Mouse (Mus musculus) kidney, adult 2 months (tissue): ENCODE results near the gene Nradd. TPM values are rescaled to one million over a fixed set of nuclear protein-coding genes. Genes with fewer than 3 reads are reported as not detected.
A peak's percentile ranks its signal among the peaks of the same experiment; 100 is the strongest.

Experiments
- DNase-seq: peaks from one replicate; pipeline ENCODE4 v3.0.0; 2021
- H3K27ac ChIP-seq: fragments of 200-500 bp; 2 replicates; pipeline ENCODE4 v1.5.1; 2012; ENCODE audit warnings: low read depth, low read length, control low read depth, inconsistent platforms; ENCODE audit not compliant: insufficient read depth
- H3K27me3 ChIP-seq: fragments of 200-500 bp; replicated peaks from 2 replicates; pipeline ENCODE4 v1.6.1; 2012; ENCODE audit warnings: mild to moderate bottlenecking, moderate library complexity, low read length, inconsistent platforms; ENCODE audit not compliant: control insufficient read depth, insufficient read depth
- H3K36me3 ChIP-seq: fragments of 200-500 bp; 2 replicates; pipeline ENCODE4 v1.6.1; 2012; ENCODE audit warnings: mild to moderate bottlenecking, moderate library complexity, low read length, inconsistent platforms; ENCODE audit not compliant: control insufficient read depth, insufficient read depth
- H3K4me1 ChIP-seq: fragments of 200-500 bp; 2 replicates; pipeline ENCODE4 v1.6.1; 2011; ENCODE audit warnings: low read length; ENCODE audit not compliant: control insufficient read depth, insufficient read depth
- H3K4me3 ChIP-seq: fragments of 200-500 bp; 2 replicates; pipeline ENCODE4 v1.5.1; 2011; ENCODE audit warnings: mild to moderate bottlenecking, low read depth, low read length, control low read depth; ENCODE audit not compliant: insufficient read depth
- CTCF ChIP-seq: fragments of 200-500 bp; conservative IDR thresholded peaks from 2 replicates; pipeline ENCODE4 v1.5.1; 2011; ENCODE audit warnings: low read depth, mild to moderate bottlenecking, control low read depth, low read length, moderate library complexity, mixed read lengths; ENCODE audit not compliant: insufficient read depth, insufficient read length
- POLR2A ChIP-seq: fragments of 200-500 bp; IDR thresholded peaks from one replicate; pipeline ENCODE4 v1.6.1; 2011; ENCODE audit warnings: low read depth, low read length, control low read depth
- WGBS: fragments of 180-500 bp; shearing (Covaris S2); methylation state at CpG from one replicate; pipeline ENCODE4 v1.1.7; 2018; 5-methylcytosine and 5-hydroxymethylcytosine counted together
- polyA plus RNA-seq: library from polyadenylated mRNA; depleted of rRNA; stranded (reverse); fragments of >200 nt; gene quantifications from 2 replicates; pipeline ENCODE4 v1.2.3, GENCODE M21; 2012

Gene Nradd
- polyA plus RNA-seq, 1 experiment, result 4.3 TPM

DNA sequence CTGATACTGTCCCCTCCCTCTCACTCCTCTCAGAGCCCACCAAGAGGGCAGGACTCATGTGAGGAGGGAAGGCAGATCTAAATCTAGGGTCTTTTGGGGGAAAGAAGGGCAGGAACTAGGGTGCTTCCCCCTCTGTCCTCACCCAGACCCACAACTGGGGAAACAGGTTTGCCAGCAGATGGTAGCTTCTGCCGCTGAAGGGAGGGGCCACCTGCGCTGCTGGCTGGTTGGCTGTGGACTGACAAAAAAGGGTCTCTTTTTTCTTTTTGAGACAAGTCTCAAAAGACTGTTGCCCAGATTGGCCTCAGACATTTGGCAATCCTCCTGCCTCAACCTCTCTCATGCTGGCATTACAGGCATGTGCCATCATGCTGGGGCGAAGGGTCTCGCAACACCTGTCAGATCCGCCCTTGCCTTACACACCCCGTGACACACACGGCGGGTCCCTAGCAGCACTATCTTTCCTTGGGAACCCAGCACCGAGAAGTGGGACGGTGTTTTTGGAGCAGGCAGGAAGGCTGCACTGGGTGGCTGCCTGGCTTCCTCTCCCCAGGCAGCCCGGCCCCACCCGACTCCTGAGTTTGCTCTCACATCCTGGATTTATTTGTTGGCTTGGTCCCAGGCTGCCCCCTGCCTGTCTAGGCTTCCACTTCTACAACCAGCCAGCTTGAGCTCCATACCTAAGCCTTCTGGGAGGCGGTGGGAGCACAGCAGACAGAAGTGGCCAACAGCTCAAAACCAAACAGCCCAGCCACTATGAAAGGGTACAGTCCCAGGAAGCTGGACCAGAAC is 27.9 kb upstream of the Nradd start:
- WGBS, result 33% methylated on average over 13 of the region's 13 CpGs

DNA sequence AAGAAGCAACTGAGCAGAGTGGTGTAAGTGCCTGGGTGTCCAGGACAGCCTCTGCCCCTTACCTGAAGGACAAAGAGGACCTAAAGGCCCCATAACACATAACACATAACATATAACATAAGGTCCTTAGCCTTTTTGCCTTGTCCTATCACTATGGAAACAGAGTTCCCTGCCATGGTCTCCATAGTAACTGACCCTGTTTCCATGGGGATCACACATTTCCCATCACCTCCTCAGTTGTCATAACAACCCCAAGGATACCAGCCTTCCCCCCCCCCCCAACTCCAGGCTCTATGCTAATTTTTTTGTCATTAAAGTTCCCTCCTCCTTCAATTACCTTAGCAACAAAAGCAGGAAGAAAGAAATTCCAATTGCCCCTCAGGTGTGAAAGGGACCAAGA is 25.5 kb upstream of the Nradd start:
- H3K27me3 ChIP-seq, result no peaks in the 10 kb centered on the region
- no peak for DNase-seq
- H3K27ac ChIP-seq, result no peak overlapping the region
- no peak overlapping the region for H3K4me3 ChIP-seq
- TF ChIP-seq POLR2A (no peak), CTCF (no peak)
- peaks cover 28% of the 10 kb centered on the region for H3K4me1 ChIP-seq
- H3K36me3 ChIP-seq, result no peaks in the 10 kb centered on the region

More for the DNA sequence above, 27.9 kb upstream of the Nradd start:
- Histone ChIP-seq H3K27me3 (no peaks in the 10 kb centered on the region), H3K36me3 (no peaks in the 10 kb centered on the region), H3K27ac (peak overlapping the region; percentile 86), H3K4me3 (peak overlapping the region; percentile 72), H3K4me1 (peaks cover 34% of the 10 kb centered on the region)
- peak; percentile 79 for DNase-seq
- 0 out of 2 replicates have a peak, but pooled peaks have one; percentile 22 for TF ChIP-seq CTCF
- no peak for TF ChIP-seq POLR2A

DNA sequence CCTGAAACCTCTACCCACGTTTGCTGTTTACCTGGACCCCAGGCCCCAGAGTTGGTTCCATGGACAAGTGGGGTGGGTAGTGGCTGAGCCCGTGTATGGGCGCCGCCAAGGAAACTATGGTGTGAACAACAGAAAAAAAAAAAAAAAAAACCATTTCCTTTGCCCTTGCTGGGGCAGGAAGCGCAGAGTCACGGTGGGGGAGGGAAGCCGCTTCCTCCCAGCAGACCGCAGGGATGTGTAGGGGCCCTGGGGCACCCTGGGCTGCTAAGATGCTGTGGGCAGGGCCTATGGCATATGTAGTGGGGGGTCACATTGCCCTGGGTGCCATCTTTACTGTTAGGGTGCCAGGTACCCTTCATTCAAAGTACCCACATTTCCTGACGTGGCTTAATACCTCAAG is 21.0 kb upstream of the Nradd start:
- no peak overlapping the region for H3K27ac ChIP-seq
- H3K36me3 ChIP-seq, result no peaks in the 10 kb centered on the region; the same call in 1 of the 2 replicates
- no peak for DNase-seq
- H3K4me1 ChIP-seq, result peaks cover 10% of the 10 kb centered on the region
- no peak overlapping the region for H3K4me3 ChIP-seq
- 69% methylated on average over 9 of the region's 9 CpGs for WGBS
- TF ChIP-seq POLR2A (no peak), CTCF (no peak)
- H3K27me3 ChIP-seq, result no peaks in the 10 kb centered on the region

DNA sequence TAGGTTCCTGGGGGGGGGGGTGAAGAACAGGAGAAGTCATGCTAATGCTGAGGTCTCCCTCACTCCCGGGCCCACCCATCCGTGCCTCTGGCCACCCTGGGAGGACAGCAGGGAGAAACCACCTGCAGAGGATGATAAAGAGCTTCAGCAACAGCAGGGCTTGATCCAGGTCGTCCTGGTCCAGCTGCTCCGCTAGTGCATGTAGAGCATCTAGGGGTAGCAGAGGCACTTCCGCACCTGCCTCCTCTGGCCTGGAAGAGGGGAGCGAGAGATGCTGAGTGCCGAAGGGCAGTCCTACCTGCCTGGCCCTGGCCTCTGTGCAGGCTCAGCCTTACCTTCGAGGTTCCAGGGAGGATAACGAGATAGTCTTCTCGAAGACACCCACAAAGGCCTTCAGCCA is 20.0 kb upstream of the Nradd start:
- H3K4me1 ChIP-seq, result peaks cover 10% of the 10 kb centered on the region
- DNase-seq, result no peak
- WGBS, result 78% methylated on average over 10 of the region's 10 CpGs
- no peaks in the 10 kb centered on the region; the same call in 1 of the 2 replicates for H3K36me3 ChIP-seq
- H3K27me3 ChIP-seq, result no peaks in the 10 kb centered on the region
- TF ChIP-seq CTCF, result no peak
- TF ChIP-seq POLR2A, result no peak
- no peak overlapping the region for H3K4me3 ChIP-seq
- H3K27ac ChIP-seq, result no peak overlapping the region

DNA sequence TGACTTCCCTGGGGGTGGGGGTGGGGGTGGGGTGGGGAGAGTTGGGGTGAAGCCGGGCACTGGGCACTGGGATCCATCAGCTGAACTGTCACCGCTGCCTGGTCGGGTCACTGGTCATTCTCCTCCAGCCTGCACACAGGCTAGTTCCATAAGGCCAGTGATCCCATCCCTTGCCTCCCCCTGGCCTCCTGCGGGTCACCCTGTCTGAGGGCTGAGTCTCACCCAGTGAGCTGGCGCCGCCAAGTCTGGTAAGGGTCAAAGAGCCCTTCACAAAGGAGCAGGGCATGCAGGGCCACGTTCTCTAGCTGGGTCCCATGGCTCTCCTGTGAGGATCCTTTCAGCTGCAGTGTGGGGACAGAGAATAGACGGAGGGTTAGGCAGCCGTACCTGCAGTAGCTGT is 19.5 kb upstream of the Nradd start:
- DNase-seq, result peak; percentile 73
- no peaks in the 10 kb centered on the region for H3K27me3 ChIP-seq
- H3K4me3 ChIP-seq, result no peak overlapping the region
- H3K4me1 ChIP-seq, result peaks cover 10% of the 10 kb centered on the region
- 34% methylated on average over 9 of the region's 9 CpGs for WGBS
- H3K27ac ChIP-seq, result no peak overlapping the region
- TF ChIP-seq POLR2A (no peak), CTCF (no peak)
- H3K36me3 ChIP-seq, result no peaks in the 10 kb centered on the region; the same call in 1 of the 2 replicates

DNA sequence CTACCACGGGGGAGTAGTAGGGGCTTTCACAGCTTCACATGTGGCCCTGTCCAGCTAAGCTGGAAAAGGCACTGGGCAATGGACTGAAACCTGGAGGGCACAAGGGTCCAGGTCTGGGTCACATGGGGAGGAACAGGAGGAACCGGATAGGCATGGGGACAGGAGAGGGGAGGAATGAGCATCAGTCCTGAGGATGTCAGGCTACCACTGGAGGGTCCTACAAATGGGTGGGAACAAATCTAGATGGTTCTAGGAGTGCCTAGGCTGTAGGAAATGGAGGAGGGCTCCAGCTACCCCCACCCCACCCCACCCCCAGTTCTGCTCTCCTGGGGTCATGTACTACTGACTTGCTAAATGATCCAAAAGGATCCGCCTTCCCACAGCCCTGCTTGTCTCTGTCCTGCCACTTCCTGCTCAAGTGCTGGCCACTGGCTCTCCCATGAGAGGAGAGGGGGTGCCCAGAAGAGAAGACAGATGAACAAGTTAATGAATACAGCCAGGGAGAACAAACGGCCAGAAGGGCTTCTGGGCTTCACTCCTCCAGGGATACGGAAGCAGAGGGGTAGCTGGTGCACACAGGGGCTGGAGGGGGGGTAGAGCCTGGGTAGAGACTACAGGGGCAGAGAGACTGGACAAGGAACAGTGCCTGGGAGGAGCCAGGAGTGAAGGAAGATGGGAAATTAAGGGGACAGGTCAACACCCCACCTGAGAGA is 18.7 kb upstream of the Nradd start:
- Histone ChIP-seq H3K4me3 (no peak overlapping the region), H3K27ac (no peak overlapping the region; the same call in 1 of the 2 replicates), H3K27me3 (no peaks in the 10 kb centered on the region), H3K4me1 (peaks cover 10% of the 10 kb centered on the region), H3K36me3 (no peaks in the 10 kb centered on the region; the same call in 1 of the 2 replicates)
- peak; percentile 51 for DNase-seq
- 32% methylated on average over 5 of the region's 5 CpGs for WGBS
- TF ChIP-seq CTCF (no peak), POLR2A (no peak)

DNA sequence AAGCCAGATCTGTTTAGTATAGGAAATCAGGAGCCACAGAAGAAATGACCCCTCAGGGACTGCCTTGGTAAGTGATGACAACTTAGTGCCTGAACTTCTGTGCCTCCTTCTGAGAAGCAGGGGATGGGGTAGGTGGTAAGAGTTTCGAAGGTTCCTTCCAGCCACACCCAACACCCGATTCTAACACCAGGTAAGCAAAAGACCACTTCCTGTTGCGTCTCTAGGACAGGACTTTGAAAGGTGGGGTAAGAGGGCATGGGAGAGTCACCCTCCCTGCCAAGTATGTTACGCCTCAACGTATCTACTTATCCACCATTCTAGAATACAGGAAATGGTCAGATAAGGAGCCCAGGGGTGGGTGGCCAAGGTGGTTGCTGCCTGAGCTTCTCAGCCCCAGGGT is 16.8 kb upstream of the Nradd start:
- no peak for DNase-seq
- peaks cover 10% of the 10 kb centered on the region for H3K4me1 ChIP-seq
- WGBS, result 73% methylated on average over 5 of the region's 5 CpGs
- TF ChIP-seq POLR2A (no peak), CTCF (no peak)
- no peaks in the 10 kb centered on the region; the same call in 1 of the 2 replicates for H3K36me3 ChIP-seq
- H3K27ac ChIP-seq, result no peak overlapping the region
- H3K4me3 ChIP-seq, result no peak overlapping the region
- H3K27me3 ChIP-seq, result no peaks in the 10 kb centered on the region

DNA sequence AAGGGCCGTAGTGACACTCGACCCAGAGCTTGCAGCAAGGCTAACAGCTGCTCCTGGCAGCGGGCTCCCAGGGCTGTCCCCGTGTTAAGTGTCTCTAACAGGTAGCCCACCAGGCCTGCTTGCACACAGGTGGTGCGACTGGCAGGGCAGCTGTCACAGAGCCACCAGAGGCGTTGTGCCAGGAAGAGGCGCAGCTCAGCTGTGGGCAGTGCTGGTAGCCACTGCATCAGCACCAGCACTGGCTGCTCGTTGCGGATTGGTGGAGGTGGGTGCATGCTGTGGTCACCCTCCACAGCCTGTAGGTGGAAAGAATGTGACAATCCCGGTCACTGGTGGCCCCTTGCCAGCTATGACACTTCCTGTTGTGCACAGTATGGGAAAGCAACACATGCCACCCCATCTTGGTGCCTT is 14.4 kb upstream of the Nradd start:
- TF ChIP-seq POLR2A, result no peak
- no peak for TF ChIP-seq CTCF
- WGBS, result 84% methylated on average over 10 of the region's 10 CpGs
- DNase-seq, result no peak
- H3K4me3 ChIP-seq, result no peak overlapping the region
- no peak overlapping the region for H3K27ac ChIP-seq
- peaks cover 4% of the 10 kb centered on the region for H3K4me1 ChIP-seq
- H3K36me3 ChIP-seq, result peaks cover 2% of the 10 kb centered on the region; the same call in 1 of the 2 replicates
- H3K27me3 ChIP-seq, result no peaks in the 10 kb centered on the region
